Comparison of ENCODE assay signal across 10 mouse cellular contexts in the genomic region with DNA sequence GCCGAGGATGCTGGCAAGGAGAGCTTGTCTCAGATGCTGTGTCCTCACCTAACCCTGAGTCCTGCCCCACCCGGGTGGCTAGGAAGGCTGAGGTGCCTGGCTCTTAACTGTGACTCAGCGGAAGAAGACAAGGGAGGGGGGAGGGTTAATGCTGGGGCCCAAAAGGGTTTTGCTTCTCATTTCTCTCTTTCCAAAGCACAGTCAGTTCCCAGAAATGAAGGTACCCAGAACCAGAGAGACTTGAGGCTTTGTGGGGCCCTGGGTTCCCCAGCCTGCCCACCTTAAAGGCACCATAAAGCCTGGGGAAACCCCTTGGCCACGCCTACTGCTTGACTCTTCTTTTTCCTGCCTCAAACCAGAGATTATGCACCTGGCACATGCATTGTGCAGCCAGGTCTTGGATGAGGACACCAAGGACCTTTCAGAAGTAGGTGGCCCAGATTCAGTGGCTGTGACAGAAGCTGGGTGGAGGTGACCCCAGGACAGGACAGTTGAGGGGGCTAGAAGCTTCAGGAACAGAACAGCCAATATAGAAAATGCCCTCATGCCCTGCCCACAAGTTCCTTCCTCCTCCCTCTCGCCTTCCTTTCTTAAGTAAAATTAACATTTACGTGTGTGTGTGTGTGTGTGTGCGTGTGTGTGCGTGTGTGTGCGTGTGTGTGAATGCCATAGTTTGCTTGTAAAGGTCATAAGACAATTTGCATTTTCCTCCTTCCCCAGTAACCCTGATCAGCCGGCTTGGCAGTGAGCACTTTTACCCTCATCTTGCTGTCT. TPM values are rescaled to one million over a fixed set of nuclear protein-coding genes. Genes with fewer than 3 reads are reported as not detected.
A peak's percentile ranks its signal among the peaks of the same experiment; 100 is the strongest.
DNase-seq lines count a peak whose midpoint lies in the region; ATAC-seq and TF ChIP-seq lines count a peak whose summit lies in the region.
"Had no signal": no experiment of that assay in that cellular context is flagged by ENCODE, and none has a peak within 500 bp of the region (broad histone marks: within the 10 kb centered on the region; RNA-seq: fewer than 3 reads in every experiment).

No protein-coding gene starts in this region.

- peaks cover 8% of the 10 kb centered on the region for H3K4me1 ChIP-seq in lung, postnatal 0 days (ENCODE audit: insufficient read depth, low read depth, low read length)
- peaks cover 12% of the 10 kb centered on the region for H3K4me1 ChIP-seq in lung, adult 2 months (ENCODE audit: control insufficient read depth, insufficient read depth, low read length)
- peaks cover 8% of the 10 kb centered on the region; the same call in 1 of the 2 replicates for H3K4me1 ChIP-seq in embryonic fibroblast, embryonic 13.5 days (ENCODE audit: control insufficient read depth, insufficient read depth, low read length)
- no peaks in the 10 kb centered on the region for H3K4me1 ChIP-seq in midbrain, embryonic 15.5 days

- no peak for TF ChIP-seq CTCF in lung, postnatal 0 days (IDR thresholded peaks at IDR 0.05)
- TF ChIP-seq CTCF in lung, adult 2 months (IDR thresholded peaks at IDR 0.05; ENCODE audit: insufficient read depth, low read length): no peak
- TF ChIP-seq CTCF in embryonic fibroblast, embryonic 13.5 days (IDR thresholded peaks at IDR 0.05; ENCODE audit: borderline replicate concordance, insufficient read depth, low read length): no peak

- H3K4me3 ChIP-seq in lung, postnatal 0 days (ENCODE audit: low read depth, low read length): no peak overlapping the region
- no peak overlapping the region for H3K4me3 ChIP-seq in lung, adult 2 months (replicated peaks; ENCODE audit: extremely low read depth, low read depth, low read length)
- H3K4me3 ChIP-seq in embryonic fibroblast, embryonic 13.5 days (ENCODE audit: insufficient read depth, low read length): no peak overlapping the region
- H3K4me3 ChIP-seq in midbrain, embryonic 15.5 days: no peak overlapping the region

- 0 out of 2 replicates have a peak, but pooled peaks have one; percentile 18 for ATAC-seq in lung, postnatal 0 days
- ATAC-seq in megakaryocyte progenitor cell, adult 5-6 weeks (replicated peaks; ENCODE audit: poor library complexity): peak; percentile 83
- no peak for ATAC-seq in midbrain, embryonic 15.5 days (replicated peaks)
- ATAC-seq: Patski had no signal

- 0 out of 2 replicates have a peak overlapping the region, but pooled peaks have one; percentile 21 for H3K27ac ChIP-seq in lung, postnatal 0 days (ENCODE audit: low read length)
- H3K27ac ChIP-seq in embryonic fibroblast, embryonic 13.5 days (ENCODE audit: insufficient read depth, low read length): peak overlapping the region; percentile 32
- no peak overlapping the region for H3K27ac ChIP-seq in midbrain, embryonic 15.5 days

- 35% methylated on average over 10 of the region's 10 CpGs for WGBS in lung, postnatal 0 days
- 51% methylated on average over 10 of the region's 10 CpGs for WGBS in lung, adult 2 months
- 65% methylated on average over 10 of the region's 10 CpGs for WGBS in midbrain, embryonic 15.5 days

- TF ChIP-seq POLR2A in lung, adult 2 months (IDR thresholded peaks at IDR 0.05; ENCODE audit: borderline replicate concordance, extremely low read depth, low read depth, low read length): no peak
- TF ChIP-seq POLR2A in embryonic fibroblast, embryonic 13.5 days (IDR thresholded peaks at IDR 0.05; ENCODE audit: low read depth, low read length): no peak

- TF ChIP-seq EP300 in lung, postnatal 0 days (IDR thresholded peaks at IDR 0.05): no peak

- no peak overlapping the region for H3K9ac ChIP-seq in lung, postnatal 0 days (replicated peaks; ENCODE audit: low read depth)
- H3K9ac ChIP-seq in midbrain, embryonic 15.5 days: no peak overlapping the region

- no peaks in the 10 kb centered on the region for H3K36me3 ChIP-seq in lung, postnatal 0 days (ENCODE audit: insufficient read depth, low read length)
- no peaks in the 10 kb centered on the region for H3K36me3 ChIP-seq in midbrain, embryonic 15.5 days (replicated peaks)

- DNase-seq in lung, postnatal 0 days (ENCODE audit: low spot score): peak; percentile 61
- DNase-seq in lung, adult 2 months: no peak
- DNase-seq in thymus, postnatal 10 days (ENCODE audit: low spot score in 2 of 2): peak; percentile 35 to 56
- DNase-seq in adrenal gland, adult 2 months: no peak
- no peak for DNase-seq in adrenal gland, postnatal 10 days
- DNase-seq: cerebellum, postnatal 14 days had no signal

- no peaks in the 10 kb centered on the region for H3K27me3 ChIP-seq in lung, postnatal 0 days (replicated peaks; ENCODE audit: insufficient read depth, low read length)
- no peaks in the 10 kb centered on the region for H3K27me3 ChIP-seq in midbrain, embryonic 15.5 days (replicated peaks)
- H3K27me3 ChIP-seq: Patski had no signal

- no peaks in the 10 kb centered on the region for H3K9me3 ChIP-seq in lung, postnatal 0 days (ENCODE audit: low read length)
- no peaks in the 10 kb centered on the region for H3K9me3 ChIP-seq in midbrain, embryonic 15.5 days

- no peak overlapping the region for H3K4me2 ChIP-seq in lung, postnatal 0 days (replicated peaks; ENCODE audit: low read depth, low read length)
- no peak overlapping the region for H3K4me2 ChIP-seq in midbrain, embryonic 15.5 days

RNA-seq across cellular contexts. Expression of a gene that starts 17.2 kb away (rescaled TPM):
- polyA plus RNA-seq in lung, postnatal 0 days (2015; fragmentation: Nextera tagmentation; extraction: Ambion mirVana): 49.2 and 52.3 TPM in 2 replicates
- polyA plus RNA-seq in lung, adult 2 months (2012; rRNA removed): 61.1 and 72.2 TPM in 2 replicates
- 6.4 and 8.5 TPM in 2 replicates for polyA plus RNA-seq in embryonic fibroblast, embryonic 13.5 days (2011; ENCODE audit: insufficient read length, low read depth, missing spikeins)
- total RNA-seq in megakaryocyte progenitor cell, adult 5-6 weeks (2015): 0.51 and 0.86 TPM in 2 replicates
- 0.21 and 0.34 TPM in 2 replicates for total RNA-seq in megakaryocyte progenitor cell, adult 5-6 weeks (2017)
- 7.2 and 7.4 TPM in 2 replicates for polyA plus RNA-seq in midbrain, embryonic 15.5 days (2015; fragmentation: Nextera tagmentation; extraction: Ambion mirVana)
- 10 to 100 TPM; 13.9 to 18.6 TPM for total RNA-seq in adrenal gland, adult 2 months (2021)
- 33.3 and 34.8 TPM in 2 replicates for polyA plus RNA-seq in adrenal gland, adult 2 months (2012; rRNA removed)
- total RNA-seq in adrenal gland, postnatal 10 days (2021): 10 to 100 TPM; 36.9 to 45.3 TPM

RNA-seq across cellular contexts. Expression of a gene that starts 23.3 kb away (rescaled TPM):
- 22.9 and 24.6 TPM in 2 replicates for polyA plus RNA-seq in lung, postnatal 0 days (2015; fragmentation: Nextera tagmentation; extraction: Ambion mirVana)
- polyA plus RNA-seq in lung, adult 2 months (2012; rRNA removed): 29.3 and 41.1 TPM in 2 replicates
- polyA plus RNA-seq in embryonic fibroblast, embryonic 13.5 days (2011; ENCODE audit: insufficient read length, low read depth, missing spikeins): 17.5 and 28.2 TPM in 2 replicates
- total RNA-seq in megakaryocyte progenitor cell, adult 5-6 weeks (2015): 100 and 115 TPM in 2 replicates
- total RNA-seq in megakaryocyte progenitor cell, adult 5-6 weeks (2017): 175 and 186 TPM in 2 replicates
- polyA plus RNA-seq in midbrain, embryonic 15.5 days (2015; fragmentation: Nextera tagmentation; extraction: Ambion mirVana): 2.2 TPM in 2 replicates
- total RNA-seq in adrenal gland, adult 2 months (2021): 10 to 100 TPM; 27.9 to 69.9 TPM
- polyA plus RNA-seq in adrenal gland, adult 2 months (2012; rRNA removed): 30.9 and 41.7 TPM in 2 replicates
- total RNA-seq in adrenal gland, postnatal 10 days (2021): 10 to 100 TPM; 28.6 to 29.5 TPM

RNA-seq across cellular contexts. Expression of a gene that starts 25.2 kb away (rescaled TPM):
- 5.9 and 8.3 TPM in 2 replicates for polyA plus RNA-seq in lung, postnatal 0 days (2015; fragmentation: Nextera tagmentation; extraction: Ambion mirVana)
- 16.9 and 21.0 TPM in 2 replicates for polyA plus RNA-seq in lung, adult 2 months (2012; rRNA removed)
- 10.4 and 14.0 TPM in 2 replicates for polyA plus RNA-seq in embryonic fibroblast, embryonic 13.5 days (2011; ENCODE audit: insufficient read length, low read depth, missing spikeins)
- total RNA-seq in megakaryocyte progenitor cell, adult 5-6 weeks (2015): 14.5 and 20.2 TPM in 2 replicates
- total RNA-seq in megakaryocyte progenitor cell, adult 5-6 weeks (2017): 12.0 and 14.0 TPM in 2 replicates
- 20.1 and 21.1 TPM in 2 replicates for polyA plus RNA-seq in midbrain, embryonic 15.5 days (2015; fragmentation: Nextera tagmentation; extraction: Ambion mirVana)
- 10 to 100 TPM; 17.5 to 17.7 TPM for total RNA-seq in adrenal gland, adult 2 months (2021)
- polyA plus RNA-seq in adrenal gland, adult 2 months (2012; rRNA removed): 23.5 and 25.5 TPM in 2 replicates
- 10 to 100 TPM; 24.1 to 33.5 TPM for total RNA-seq in adrenal gland, postnatal 10 days (2021)

RNA-seq across cellular contexts. Expression of a gene that starts 27.4 kb away (rescaled TPM):
- polyA plus RNA-seq in lung, postnatal 0 days (2015; fragmentation: Nextera tagmentation; extraction: Ambion mirVana): 0.23 and 0.36 TPM in 2 replicates
- 0.34 and 1.1 TPM in 2 replicates for polyA plus RNA-seq in lung, adult 2 months (2012; rRNA removed)
- polyA plus RNA-seq in embryonic fibroblast, embryonic 13.5 days (2011; ENCODE audit: insufficient read length, low read depth, missing spikeins): not detected in 2 replicates
- total RNA-seq in megakaryocyte progenitor cell, adult 5-6 weeks (2015): 0.07 TPM in 1 of 2 replicates, not detected in the other
- total RNA-seq in megakaryocyte progenitor cell, adult 5-6 weeks (2017): 0.08 and 0.17 TPM in 2 replicates
- polyA plus RNA-seq in midbrain, embryonic 15.5 days (2015; fragmentation: Nextera tagmentation; extraction: Ambion mirVana): 9.7 TPM in 2 replicates
- 1 to 10 TPM in 1 of 2 experiments, under 1 TPM in 1; 0.69 to 1.9 TPM for total RNA-seq in adrenal gland, adult 2 months (2021)
- polyA plus RNA-seq in adrenal gland, adult 2 months (2012; rRNA removed): 1.3 and 1.4 TPM in 2 replicates
- total RNA-seq in adrenal gland, postnatal 10 days (2021): 10 to 100 TPM in 1 of 2 experiments, 1 to 10 TPM in 1; 4.0 to 10.9 TPM

Comparison
In these comparisons a context has a peak if more than half of its experiments do, and no peak if none do; other contexts are left out.
1. DNase-seq: peak in lung, postnatal 0 days (single experiment) and thymus, postnatal 10 days (2 of 2); none in lung, adult 2 months (single experiment), adrenal gland, adult 2 months (single experiment) and adrenal gland, postnatal 10 days (single experiment).